Comparison of ENCODE assay signal across 13 mouse cellular contexts in the genomic region with DNA sequence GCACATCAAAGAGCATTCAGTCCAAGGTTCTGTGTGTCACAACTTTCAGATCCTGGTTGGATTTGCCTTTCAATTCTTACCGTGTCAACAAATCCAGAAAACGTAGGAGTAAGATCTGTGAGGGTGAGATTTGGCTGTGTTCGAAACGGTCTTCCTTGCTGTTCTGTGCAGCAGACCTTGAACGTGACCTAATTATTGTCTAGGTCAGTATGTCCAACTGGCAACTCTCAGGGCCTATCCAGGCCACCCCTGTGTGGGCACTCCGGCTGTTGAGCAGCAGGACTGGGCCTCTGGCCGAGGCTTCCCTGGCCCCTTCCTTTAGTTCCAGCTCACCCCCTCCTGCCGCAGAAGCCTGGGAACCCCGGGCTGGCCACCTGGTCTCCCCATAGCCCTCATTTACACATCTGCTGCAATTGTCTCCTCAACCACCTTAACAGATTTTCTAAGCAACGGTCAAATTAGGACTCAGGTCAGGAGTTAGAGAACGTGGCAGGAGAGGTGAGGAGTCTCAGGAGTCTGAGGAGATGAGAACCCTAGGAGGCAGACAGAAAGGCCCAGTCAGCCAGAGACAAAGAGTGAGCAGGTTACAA. TPM values are rescaled to one million over a fixed set of nuclear protein-coding genes. Genes with fewer than 3 reads are reported as not detected.
DNase-seq lines count a peak whose midpoint lies in the region; ATAC-seq and TF ChIP-seq lines count a peak whose summit lies in the region.
"Had no signal": no experiment of that assay in that cellular context is flagged by ENCODE, and none has a peak within 500 bp of the region (broad histone marks: within the 10 kb centered on the region; RNA-seq: fewer than 3 reads in every experiment).

No protein-coding gene starts in this region.

- peaks cover 16% of the 10 kb centered on the region for H3K4me1 ChIP-seq in hindbrain, embryonic 10.5 days (replicated peaks)
- H3K4me1 ChIP-seq in hindbrain, embryonic 13.5 days (replicated peaks) = peaks cover 9% of the 10 kb centered on the region
- H3K4me1 ChIP-seq: heart, embryonic 13.5 days had no signal

- H3K9ac ChIP-seq in hindbrain, embryonic 13.5 days = no peak overlapping the region
- H3K9ac ChIP-seq: heart, embryonic 13.5 days; midbrain, embryonic 13.5 days had no signal

- no peak overlapping the region for H3K4me2 ChIP-seq in hindbrain, embryonic 13.5 days
- H3K4me2 ChIP-seq: heart, embryonic 13.5 days; midbrain, embryonic 13.5 days had no signal

- H3K4me3 ChIP-seq in hindbrain, embryonic 10.5 days = no peak overlapping the region
- no peak overlapping the region for H3K4me3 ChIP-seq in hindbrain, embryonic 13.5 days
- no peak overlapping the region for H3K4me3 ChIP-seq in layer of hippocampus, adult 2 months
- H3K4me3 ChIP-seq: heart, embryonic 13.5 days; midbrain, embryonic 13.5 days had no signal

- no peaks in the 10 kb centered on the region for H3K36me3 ChIP-seq in hindbrain, embryonic 10.5 days
- H3K36me3 ChIP-seq in hindbrain, embryonic 13.5 days = no peaks in the 10 kb centered on the region
- H3K36me3 ChIP-seq: heart, embryonic 13.5 days; midbrain, embryonic 13.5 days had no signal

- no peak for ATAC-seq in hindbrain, embryonic 13.5 days (ENCODE audit: low FRiP score)
- ATAC-seq: midbrain, embryonic 13.5 days had no signal

- H3K27me3 ChIP-seq in hindbrain, embryonic 10.5 days (ENCODE audit: insufficient read depth, poor library complexity, severe bottlenecking) = no peaks in the 10 kb centered on the region
- no peaks in the 10 kb centered on the region for H3K27me3 ChIP-seq in hindbrain, embryonic 13.5 days
- H3K27me3 ChIP-seq: heart, embryonic 13.5 days; midbrain, embryonic 13.5 days had no signal

- DNase-seq in hindbrain, embryonic 10.5 days (ENCODE audit: low spot score) = no peak
- DNase-seq in ovary, adult 18-20 months (ENCODE audit: low spot score) = peak; percentile 30
- no peak for DNase-seq in ovary, postnatal 10 days (ENCODE audit: low spot score)
- DNase-seq in cerebellum, postnatal 14 days = peak; percentile 67 to 73
- peak; percentile 90 for DNase-seq in retina, postnatal 1 day
- DNase-seq in layer of hippocampus, adult 2 months (ENCODE audit: low spot score in 2 of 2) = no peak
- DNase-seq in layer of hippocampus, adult 9-10 months (ENCODE audit: low spot score) = no peak
- DNase-seq: gastrocnemius, postnatal 10 days; lung, postnatal 10 days; right cerebral cortex, postnatal 4 days had no signal

- no peaks in the 10 kb centered on the region for H3K9me3 ChIP-seq in hindbrain, embryonic 10.5 days
- H3K9me3 ChIP-seq in hindbrain, embryonic 13.5 days = no peaks in the 10 kb centered on the region
- H3K9me3 ChIP-seq: heart, embryonic 13.5 days; midbrain, embryonic 13.5 days had no signal

- no peak for TF ChIP-seq CTCF in layer of hippocampus, adult 2 months (conservative IDR thresholded peaks at IDR 0.05)

- 55% methylated on average over 11 of the region's 11 CpGs for WGBS in hindbrain, embryonic 10.5 days
- WGBS in hindbrain, embryonic 13.5 days = 55% methylated on average over 11 of the region's 11 CpGs

- H3K27ac ChIP-seq in hindbrain, embryonic 10.5 days = 0 out of 2 replicates have a peak overlapping the region, but pooled peaks have one; percentile 29
- no peak overlapping the region for H3K27ac ChIP-seq in hindbrain, embryonic 13.5 days
- no peak overlapping the region for H3K27ac ChIP-seq in layer of hippocampus, adult 2 months
- H3K27ac ChIP-seq: heart, embryonic 13.5 days; midbrain, embryonic 13.5 days had no signal

RNA-seq across cellular contexts. Expression of a gene that starts 13.9 kb away (rescaled TPM):
- polyA plus RNA-seq in hindbrain, embryonic 10.5 days (2016; fragmentation: Nextera tagmentation; extraction: Ambion mirVana) = 26.1 and 27.2 TPM in 2 replicates
- 33.4 and 33.7 TPM in 2 replicates for polyA plus RNA-seq in hindbrain, embryonic 13.5 days (2015; fragmentation: Nextera tagmentation; extraction: Ambion mirVana)
- total RNA-seq in layer of hippocampus, adult 2 months (2021) = 10 to 100 TPM; 24.0 to 25.7 TPM

Comparison
In these comparisons a context has a peak if more than half of its experiments do, and no peak if none do; other contexts are left out.
1. DNase-seq: peak in ovary, adult 18-20 months (single experiment), cerebellum, postnatal 14 days (2 of 2) and retina, postnatal 1 day (single experiment); none in hindbrain, embryonic 10.5 days (single experiment), ovary, postnatal 10 days (single experiment), layer of hippocampus, adult 2 months (0 of 2) and layer of hippocampus, adult 9-10 months (single experiment).